Mouse (Mus musculus) forebrain, embryonic 14.5 days (tissue): ENCODE results near the gene Mthfd1l. TPM values are rescaled to one million over a fixed set of nuclear protein-coding genes. Genes with fewer than 3 reads are reported as not detected.

Experiments used
- ATAC-seq: fragments of 200-750 bp; cut with Nextera tagmentation; 2 replicates; pipeline ENCODE4 v1.8.0; 2017; ENCODE audit warnings: mild to moderate bottlenecking, moderate library complexity
- DNase-seq: peaks from one replicate; pipeline ENCODE4 v3.0.0-alpha.2; 2015; ENCODE audit warnings: low spot score
- H3K27ac ChIP-seq: fragments of 300-500 bp; sonication (generic); 2 replicates; pipeline ENCODE4 v1.5.1; 2014; ENCODE audit warnings: low read depth, mild to moderate bottlenecking, control low read depth, low read length, moderate library complexity
- H3K27me3 ChIP-seq: fragments of 300-500 bp; sonication (generic); replicated peaks from 2 replicates; pipeline ENCODE4 v1.6.1; 2014; ENCODE audit warnings: low read length, control low read depth, mixed read lengths; ENCODE audit not compliant: control insufficient read depth, insufficient read depth
- H3K36me3 ChIP-seq: fragments of 300-500 bp; sonication (generic); 2 replicates; pipeline ENCODE4 v1.6.1; 2014; ENCODE audit warnings: low read length, control low read depth; ENCODE audit not compliant: control insufficient read depth, insufficient read depth
- H3K4me1 ChIP-seq: fragments of 300-500 bp; sonication (generic); 2 replicates; pipeline ENCODE4 v1.6.1; 2014; ENCODE audit warnings: antibody characterized with exemption, low read length, control low read depth; ENCODE audit not compliant: control insufficient read depth, insufficient read depth
- H3K4me2 ChIP-seq: fragments of 300-500 bp; sonication (generic); 2 replicates; pipeline ENCODE4 v1.6.1; 2014; ENCODE audit warnings: mild to moderate bottlenecking, control low read depth, low read length
- H3K4me3 ChIP-seq: fragments of 300-500 bp; sonication (generic); 2 replicates; pipeline ENCODE4 v1.5.1; 2014; ENCODE audit warnings: low read depth, low read length, control low read depth
- H3K9ac ChIP-seq: fragments of 300-500 bp; sonication (generic); 2 replicates; pipeline ENCODE4 v1.6.1; 2014; ENCODE audit warnings: mild to moderate bottlenecking, low read length, control low read depth, moderate library complexity
- H3K9me3 ChIP-seq: fragments of 300-500 bp; sonication (generic); replicated peaks from 2 replicates; pipeline ENCODE4 v1.6.1; 2016; ENCODE audit warnings: low read length, control low read depth, mixed read lengths; ENCODE audit not compliant: control insufficient read depth
- WGBS: fragments of 180-500 bp; shearing (Covaris S2); extraction: QIAGEN DNeasy Blood & Tissue Kit; methylation state at CpG from one replicate; pipeline ENCODE4 v1.1.7; 2014; 5-methylcytosine and 5-hydroxymethylcytosine counted together
- polyA plus RNA-seq: library from polyadenylated mRNA; unstranded; fragments of >200 nt; fragmentation: Nextera tagmentation; extraction: Ambion mirVana; gene quantifications from 2 replicates; pipeline ENCODE4 v1.2.1, GENCODE M21; 2014

Mthfd1l gene
- polyA plus RNA-seq, 1 experiment from 2014 or later, result 3.9 TPM

DNA sequence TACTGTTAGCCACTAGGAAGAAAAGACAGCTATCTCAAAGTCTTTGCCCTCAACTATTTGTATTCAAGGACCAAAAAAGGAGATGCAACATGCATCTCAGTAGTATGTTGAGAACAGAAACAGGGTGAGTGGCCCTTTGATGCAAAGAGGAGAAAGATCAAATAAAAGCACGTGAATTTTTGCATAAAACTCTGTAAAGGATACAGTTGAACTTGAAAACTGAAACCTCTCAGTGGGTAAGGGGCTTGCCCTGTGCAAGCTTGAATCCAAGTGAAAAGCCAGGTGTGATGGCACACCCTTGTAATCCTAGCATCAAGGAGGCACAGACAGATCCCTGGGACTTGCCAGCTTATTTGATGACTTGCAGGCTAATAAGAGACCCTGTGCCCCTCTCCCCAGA, 151.2 kb downstream of the Mthfd1l start:
- no peaks in the 10 kb centered on the region for H3K9me3 ChIP-seq
- H3K4me3 ChIP-seq, result no peak overlapping the region
- H3K36me3 ChIP-seq, result no peaks in the 10 kb centered on the region
- H3K27ac ChIP-seq, result no peak overlapping the region
- DNase-seq (no peak), ATAC-seq (no peak)
- H3K27me3 ChIP-seq, result no peaks in the 10 kb centered on the region
- 79% methylated on average over 1 of the region's 1 CpGs for WGBS
- H3K4me2 ChIP-seq, result no peak overlapping the region
- no peak overlapping the region for H3K9ac ChIP-seq
- no peaks in the 10 kb centered on the region; the same call in 1 of the 2 replicates for H3K4me1 ChIP-seq

DNA sequence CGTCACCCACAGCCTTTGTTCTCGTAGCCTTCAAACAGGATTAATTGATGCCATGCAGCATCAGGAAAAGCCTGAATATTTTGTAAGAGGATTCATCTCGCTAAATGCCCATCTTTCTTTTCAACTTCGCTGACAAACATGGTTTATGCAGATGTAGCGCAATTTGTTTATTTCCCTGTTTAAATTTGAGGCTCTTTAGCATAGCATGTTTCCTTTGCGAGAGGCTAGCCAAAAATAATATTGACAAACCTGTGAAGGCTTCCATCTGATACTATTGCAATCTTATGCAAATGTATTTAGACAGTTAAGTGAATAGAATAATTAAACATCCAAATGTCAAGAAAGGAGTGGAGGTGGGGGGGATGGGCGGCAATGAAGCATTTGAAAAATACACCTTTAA, 152.3 kb downstream of the Mthfd1l start:
- WGBS, result 48% methylated on average over 7 of the region's 7 CpGs
- no peaks in the 10 kb centered on the region; the same call in 1 of the 2 replicates for H3K4me1 ChIP-seq
- no peaks in the 10 kb centered on the region for H3K9me3 ChIP-seq
- H3K4me3 ChIP-seq, result no peak overlapping the region
- peak; percentile 50 for DNase-seq
- H3K27me3 ChIP-seq, result no peaks in the 10 kb centered on the region
- no peak overlapping the region for H3K9ac ChIP-seq
- no peaks in the 10 kb centered on the region for H3K36me3 ChIP-seq
- ATAC-seq, result peak; percentile 42; the same call in 1 of the 2 replicates
- H3K27ac ChIP-seq, result no peak overlapping the region
- no peak overlapping the region for H3K4me2 ChIP-seq

DNA sequence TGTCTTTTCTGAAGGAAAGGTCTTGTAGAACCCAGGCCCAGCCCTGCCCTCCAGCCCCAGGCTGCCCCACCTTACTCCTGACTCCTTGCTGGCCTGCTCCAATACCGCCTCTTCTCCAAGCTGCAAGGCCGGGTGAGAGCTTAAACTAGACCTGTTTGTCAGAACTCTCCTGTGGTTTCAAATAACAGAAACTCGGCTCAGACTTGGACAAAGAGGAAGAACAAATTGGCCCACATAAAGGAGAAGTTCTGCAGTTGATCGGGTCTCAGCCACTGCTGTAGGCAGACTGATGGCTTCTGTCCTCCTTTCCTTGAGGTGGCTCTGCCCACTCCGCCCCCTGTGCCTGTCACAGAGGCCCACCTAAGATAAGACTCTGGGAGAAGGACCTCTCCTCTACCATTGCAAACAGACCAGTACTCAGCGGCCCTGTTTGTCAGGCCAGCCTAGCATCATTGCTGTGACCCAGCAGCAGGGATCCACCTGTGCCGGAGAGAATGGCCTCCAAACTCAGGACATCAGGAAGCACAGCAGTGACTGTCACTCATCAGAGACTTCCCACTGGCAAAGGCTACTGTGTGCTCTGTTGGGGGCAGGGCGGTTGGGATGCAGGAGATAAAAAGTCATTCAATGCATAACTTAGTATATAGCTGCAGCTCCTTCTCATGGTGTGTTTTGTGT, 153.6 kb downstream of the Mthfd1l start:
- H3K4me1 ChIP-seq, result no peaks in the 10 kb centered on the region; the same call in 1 of the 2 replicates
- 70% methylated on average over 8 of the region's 8 CpGs for WGBS
- H3K27ac ChIP-seq, result no peak overlapping the region
- DNase-seq, result no peak
- no peak for ATAC-seq
- H3K4me2 ChIP-seq, result no peak overlapping the region
- no peak overlapping the region for H3K9ac ChIP-seq
- no peaks in the 10 kb centered on the region for H3K27me3 ChIP-seq
- no peaks in the 10 kb centered on the region for H3K36me3 ChIP-seq
- H3K4me3 ChIP-seq, result no peak overlapping the region
- H3K9me3 ChIP-seq, result no peaks in the 10 kb centered on the region

DNA sequence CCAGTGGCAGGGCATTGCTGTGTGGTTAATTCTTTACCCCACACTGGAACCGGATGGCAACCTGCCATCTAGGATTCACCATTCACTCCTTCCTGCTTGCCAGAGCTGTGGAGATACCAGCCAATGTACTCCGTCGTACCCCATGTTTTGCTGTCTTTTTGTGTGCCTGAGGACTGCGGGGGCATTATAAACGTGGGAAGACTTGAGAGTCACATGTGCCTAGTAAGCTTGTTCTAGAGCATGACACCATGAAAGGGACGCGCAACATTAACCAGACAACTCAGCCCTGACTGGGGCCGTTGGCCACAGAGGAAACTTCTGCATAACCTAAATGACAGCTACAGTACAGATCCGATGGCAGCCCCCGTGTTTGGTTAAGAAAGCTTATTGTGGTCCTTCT, 155.5 kb downstream of the Mthfd1l start:
- ATAC-seq (no peak), DNase-seq (no peak)
- H3K27me3 ChIP-seq, result no peaks in the 10 kb centered on the region
- no peak overlapping the region for H3K4me2 ChIP-seq
- WGBS, result 81% methylated on average over 10 of the region's 10 CpGs
- no peak overlapping the region for H3K9ac ChIP-seq
- H3K4me1 ChIP-seq, result no peaks in the 10 kb centered on the region; the same call in 1 of the 2 replicates
- H3K9me3 ChIP-seq, result no peaks in the 10 kb centered on the region
- H3K36me3 ChIP-seq, result no peaks in the 10 kb centered on the region
- H3K4me3 ChIP-seq, result no peak overlapping the region
- H3K27ac ChIP-seq, result no peak overlapping the region

DNA sequence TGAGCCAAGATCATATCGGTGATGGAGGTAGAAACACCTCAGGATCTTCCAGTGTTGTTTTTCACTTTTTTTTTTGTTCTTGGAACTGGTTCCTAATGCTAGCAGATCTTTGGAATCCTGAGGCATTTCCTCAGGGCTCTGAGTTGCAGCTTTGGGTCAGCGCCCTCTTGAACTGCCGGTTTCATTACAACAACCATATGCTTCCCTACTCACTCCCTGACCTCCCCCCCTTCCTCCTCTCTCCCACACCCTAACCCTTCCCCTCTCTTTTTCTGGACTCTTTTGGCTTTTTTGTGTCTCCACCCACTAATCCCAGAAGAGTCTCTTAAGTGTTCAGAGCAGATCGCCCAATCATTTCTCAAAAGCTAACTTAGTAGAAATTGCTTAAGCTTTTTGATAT, 156.0 kb downstream of the Mthfd1l start:
- Histone ChIP-seq H3K4me2 (no peak overlapping the region), H3K4me3 (no peak overlapping the region), H3K27ac (no peak overlapping the region), H3K4me1 (no peaks in the 10 kb centered on the region; the same call in 1 of the 2 replicates), H3K9ac (no peak overlapping the region), H3K9me3 (no peaks in the 10 kb centered on the region), H3K36me3 (no peaks in the 10 kb centered on the region), H3K27me3 (no peaks in the 10 kb centered on the region)
- no peak for ATAC-seq
- 86% methylated on average over 4 of the region's 4 CpGs for WGBS
- no peak for DNase-seq

DNA sequence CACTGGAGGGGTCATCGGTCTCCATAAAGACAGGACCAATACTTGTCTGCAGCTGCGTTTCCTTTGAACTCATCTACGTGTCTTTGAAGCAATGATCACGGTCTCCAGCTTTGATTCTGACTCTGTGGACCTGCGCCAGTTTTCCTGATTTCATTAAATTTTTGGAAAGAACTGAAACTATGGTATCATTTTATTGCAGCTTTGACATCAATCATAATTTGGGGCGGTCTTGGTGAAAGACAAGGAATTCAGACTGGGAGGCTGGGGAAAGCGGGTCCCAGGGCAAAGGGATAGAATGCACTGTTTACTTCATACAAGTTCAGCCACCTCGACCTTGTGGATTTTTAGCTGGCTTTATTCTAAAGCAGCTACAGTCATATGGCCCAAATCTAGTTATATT, 156.5 kb downstream of the Mthfd1l start:
- no peak for ATAC-seq
- WGBS, result 88% methylated on average over 8 of the region's 8 CpGs
- no peak overlapping the region for H3K4me3 ChIP-seq
- no peak overlapping the region for H3K9ac ChIP-seq
- no peaks in the 10 kb centered on the region for H3K27me3 ChIP-seq
- no peaks in the 10 kb centered on the region; the same call in 1 of the 2 replicates for H3K4me1 ChIP-seq
- H3K9me3 ChIP-seq, result no peaks in the 10 kb centered on the region
- DNase-seq, result no peak
- H3K4me2 ChIP-seq, result no peak overlapping the region
- H3K27ac ChIP-seq, result no peak overlapping the region
- no peaks in the 10 kb centered on the region for H3K36me3 ChIP-seq

DNA sequence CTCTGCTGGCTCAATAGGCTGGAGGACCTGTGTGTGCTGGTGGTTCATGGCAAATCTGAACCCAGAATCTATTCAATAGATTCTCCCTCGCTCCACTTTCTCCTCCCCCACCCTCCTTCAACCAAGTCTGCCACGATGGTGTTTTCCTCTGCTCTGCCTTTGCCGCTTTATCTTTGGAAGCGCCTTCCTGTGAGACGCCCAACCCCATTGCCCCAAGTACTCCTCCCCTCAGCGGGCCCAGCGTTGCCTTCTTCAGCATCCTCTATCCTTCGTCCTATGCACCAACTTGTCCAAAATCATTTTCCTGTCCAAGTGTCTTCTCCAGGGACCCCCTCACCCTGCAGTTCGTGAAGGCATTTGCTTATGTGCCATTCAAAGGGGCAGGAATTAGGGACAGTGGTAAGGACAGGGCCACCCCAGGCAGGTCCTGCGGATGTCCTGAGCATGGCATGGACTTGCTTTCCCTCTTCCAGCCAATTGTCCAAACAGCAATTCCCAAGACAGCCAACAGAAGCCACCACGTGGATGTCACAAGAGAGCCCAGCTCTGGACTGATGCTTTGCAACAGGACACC, 157.2 kb downstream of the Mthfd1l start:
- ATAC-seq, result no peak
- no peaks in the 10 kb centered on the region for H3K36me3 ChIP-seq
- no peak overlapping the region for H3K4me2 ChIP-seq
- no peak for DNase-seq
- H3K4me1 ChIP-seq, result no peaks in the 10 kb centered on the region; the same call in 1 of the 2 replicates
- H3K27me3 ChIP-seq, result no peaks in the 10 kb centered on the region
- H3K4me3 ChIP-seq, result no peak overlapping the region
- 92% methylated on average over 11 of the region's 11 CpGs for WGBS
- no peak overlapping the region for H3K27ac ChIP-seq
- H3K9me3 ChIP-seq, result no peaks in the 10 kb centered on the region
- no peak overlapping the region for H3K9ac ChIP-seq

DNA sequence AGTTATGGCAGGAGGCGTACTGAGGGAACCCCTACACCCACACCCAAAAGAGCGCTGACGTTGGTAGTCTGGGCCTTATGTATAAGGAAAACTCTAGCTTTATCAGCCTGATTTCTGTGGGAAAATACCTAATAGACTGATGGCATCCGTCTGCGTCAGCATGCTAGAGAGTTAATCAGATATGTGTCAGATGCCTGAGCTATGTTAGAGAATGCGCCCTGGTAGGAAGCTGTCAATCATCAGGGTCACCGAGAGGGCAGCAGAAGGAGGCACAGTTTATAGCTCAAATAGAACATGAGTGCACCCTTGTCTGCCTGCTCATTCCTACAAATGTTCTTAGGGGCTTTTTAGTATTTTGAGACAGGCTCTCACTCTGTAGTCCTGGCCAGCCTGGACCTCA, 159.8 kb downstream of the Mthfd1l start:
- 67% methylated on average over 7 of the region's 7 CpGs for WGBS
- no peaks in the 10 kb centered on the region for H3K9me3 ChIP-seq
- DNase-seq (no peak), ATAC-seq (no peak)
- H3K27ac ChIP-seq, result no peak overlapping the region
- H3K4me1 ChIP-seq, result no peaks in the 10 kb centered on the region; the same call in 1 of the 2 replicates
- no peak overlapping the region for H3K4me3 ChIP-seq
- no peaks in the 10 kb centered on the region for H3K36me3 ChIP-seq
- H3K9ac ChIP-seq, result no peak overlapping the region
- H3K27me3 ChIP-seq, result no peaks in the 10 kb centered on the region
- no peak overlapping the region for H3K4me2 ChIP-seq

DNA sequence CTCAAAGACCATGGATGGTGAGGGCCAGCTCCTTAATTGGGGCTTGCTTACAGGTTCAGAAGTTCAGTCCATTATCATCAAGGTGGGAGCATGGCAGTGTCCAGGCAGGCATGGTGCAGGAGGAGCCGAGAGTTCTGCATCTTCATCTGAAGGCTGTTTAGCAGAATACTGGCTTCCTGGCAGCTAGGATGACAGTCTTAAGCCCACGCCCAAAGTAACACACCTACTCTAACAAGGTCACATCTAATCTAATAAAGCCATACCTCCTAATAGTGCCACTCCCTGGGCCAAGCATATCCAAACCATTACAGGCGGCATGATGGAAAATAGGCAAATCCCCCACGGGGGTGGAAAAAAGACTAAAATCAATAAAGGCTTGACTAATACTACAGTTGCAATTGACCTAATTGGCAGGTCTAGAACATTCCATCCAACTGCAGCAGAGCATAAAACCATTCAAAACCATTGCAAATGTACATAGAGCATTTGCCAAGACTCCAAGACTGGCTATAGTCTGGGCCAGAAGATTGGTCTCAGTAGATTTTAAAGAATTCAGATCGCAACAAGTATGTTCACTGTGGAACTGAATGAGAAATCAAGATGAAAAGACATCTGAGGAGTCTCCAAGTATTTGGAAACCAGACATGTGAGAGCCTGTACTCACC, 162.3 kb downstream of the Mthfd1l start:
- no peaks in the 10 kb centered on the region for H3K27me3 ChIP-seq
- DNase-seq (no peak), ATAC-seq (no peak)
- WGBS, result 91% methylated on average over 5 of the region's 5 CpGs
- H3K36me3 ChIP-seq, result no peaks in the 10 kb centered on the region
- no peak overlapping the region for H3K27ac ChIP-seq
- H3K9ac ChIP-seq, result no peak overlapping the region
- H3K4me3 ChIP-seq, result no peak overlapping the region
- no peaks in the 10 kb centered on the region for H3K4me1 ChIP-seq
- H3K4me2 ChIP-seq, result no peak overlapping the region
- H3K9me3 ChIP-seq, result no peaks in the 10 kb centered on the region
